Mouse (Mus musculus) ES-E14 (cell line): Measurements from ENCODE around the gene Cdh22. TPM values are rescaled to one million over a fixed set of nuclear protein-coding genes. Genes with fewer than 3 reads are reported as not detected.

Source experiments
- DNase-seq: peaks from one replicate; pipeline ENCODE4 v3.0.0-alpha.2; 2013; ENCODE audit warnings: low read depth, low spot score
- H3K27ac ChIP-seq: 2 replicates; pipeline ENCODE4 v1.5.1; 2012; ENCODE audit warnings: low read depth, mild to moderate bottlenecking, low read length, moderate library complexity, mixed read lengths; ENCODE audit not compliant: poor library complexity, insufficient read depth, severe bottlenecking
- H3K36me3 ChIP-seq: 2 replicates; pipeline ENCODE4 v1.6.1; 2012; ENCODE audit warnings: mild to moderate bottlenecking, low read length, moderate library complexity, mixed read lengths; ENCODE audit not compliant: control insufficient read depth, poor library complexity, insufficient read depth, severe bottlenecking
- H3K4me1 ChIP-seq, 2 experiments: fragments of 150-350 bp in 1 of 2; sonication (generic) in 1 of 2; 2 replicates each; pipeline ENCODE4 v1.6.1; 2012; ENCODE audit warnings: low read length in 2 of 2, mild to moderate bottlenecking in 1 of 2, mixed read lengths in 1 of 2; ENCODE audit not compliant: control insufficient read depth in 2 of 2, insufficient read depth in 2 of 2, poor library complexity in 1 of 2
- H3K4me3 ChIP-seq, 2 experiments: fragments of 150-350 bp in 1 of 2; sonication (generic) in 1 of 2; 2 replicates each; pipeline ENCODE4 v1.5.1; 2012; ENCODE audit warnings: low read length in 2 of 2, low read depth in 1 of 2, mild to moderate bottlenecking in 1 of 2, mixed read lengths in 1 of 2; ENCODE audit not compliant: insufficient read depth in 1 of 2, poor library complexity in 1 of 2, severe bottlenecking in 1 of 2
- H3K9ac ChIP-seq: 2 replicates; pipeline ENCODE4 v1.6.1; 2012; ENCODE audit warnings: low read depth, mild to moderate bottlenecking, low read length, mixed read lengths; ENCODE audit not compliant: poor library complexity, insufficient read depth, severe bottlenecking
- H3K9me3 ChIP-seq: fragments of 150-350 bp; sonication (generic); 2 replicates; pipeline ENCODE4 v1.6.1; 2012; ENCODE audit warnings: low read depth, mild to moderate bottlenecking, low read length; ENCODE audit not compliant: control insufficient read depth, insufficient read depth
- CHD2 ChIP-seq: IDR thresholded peaks from 2 replicates; pipeline ENCODE4 v1.6.1; 2014; ENCODE audit warnings: mild to moderate bottlenecking, low read depth, low read length, inconsistent platforms
- HCFC1 ChIP-seq: IDR thresholded peaks from 2 replicates; pipeline ENCODE4 v1.6.1; 2012; ENCODE audit warnings: low read length, inconsistent platforms, borderline replicate concordance; ENCODE audit not compliant: insufficient read depth
- MAFK ChIP-seq: IDR thresholded peaks from 2 replicates; pipeline ENCODE4 v1.6.1; 2014; ENCODE audit warnings: mild to moderate bottlenecking, low read depth, low read length, inconsistent platforms; ENCODE audit not compliant: insufficient read depth
- ZC3H11A ChIP-seq: IDR thresholded peaks from 2 replicates; pipeline ENCODE4 v1.6.1; 2012; ENCODE audit warnings: low read depth, mild to moderate bottlenecking, inconsistent platforms, low read length, borderline replicate concordance
- ZNF384 ChIP-seq: IDR thresholded peaks from 2 replicates; pipeline ENCODE4 v1.6.1; 2012; ENCODE audit warnings: low read depth, low read length, inconsistent platforms
- in situ Hi-C, 2 experiments: fragments of 600-800 bp; cut with MboI; formaldehyde crosslinking; loops; one replicate each; pipeline ENCODE4 v1.15.1; 2025; ENCODE audit warnings: low sequenced_read_pairs in 2 of 2, inconsistent platforms in 1 of 2; ENCODE audit not compliant: unreplicated experiment in 2 of 2
- total RNA-seq: library from RNA; depleted of rRNA; stranded (reverse); fragments of 300-350 nt; gene quantifications from 2 replicates; pipeline ENCODE4 v1.2.3, GENCODE M21; 2012

Cdh22 gene
- total RNA-seq, 1 experiment: 0.13 TPM

- Histone ChIP-seq H3K9me3 (no peaks in the 10 kb centered on the region), H3K27ac (no peak overlapping the region), H3K4me1 (peaks cover 0 to 2% of the 10 kb centered on the region in 2 experiments; a peak in 1 of 4 replicates), H3K36me3 (no peaks in the 10 kb centered on the region), H3K9ac (no peak overlapping the region), H3K4me3 (no peak overlapping the region)
- TF ChIP-seq MAFK (no peak), HCFC1 (no peak), ZNF384 (no peak), CHD2 (no peak), ZC3H11A (no peak)
- in situ Hi-C loops: no loop called here
- no peak for DNase-seq
These were observed 81.6 kb downstream of the Cdh22 start for GRCm38 (mm10) chr2:165153006-165153405.

GRCm38 (mm10) chr2:165149741-165150140 lies 84.9 kb downstream of the Cdh22 start:
- TF ChIP-seq CHD2 (no peak), ZC3H11A (no peak), ZNF384 (no peak), HCFC1 (no peak), MAFK (no peak)
- Histone ChIP-seq H3K9ac (no peak overlapping the region), H3K9me3 (no peaks in the 10 kb centered on the region), H3K4me1 (no peaks in the 10 kb centered on the region), H3K4me3 (no peak overlapping the region), H3K27ac (no peak overlapping the region), H3K36me3 (no peaks in the 10 kb centered on the region)
- DNase-seq: no peak
- in situ Hi-C loops: no loop called here

GRCm38 (mm10) chr2:165145821-165146220 lies 88.8 kb downstream of the Cdh22 start:
- H3K9ac ChIP-seq: no peak overlapping the region
- H3K4me3 ChIP-seq: no peak overlapping the region
- no peak for TF ChIP-seq HCFC1
- no peak for TF ChIP-seq ZNF384
- TF ChIP-seq ZC3H11A: no peak
- no peak for TF ChIP-seq MAFK
- no peak for TF ChIP-seq CHD2
- H3K27ac ChIP-seq: no peak overlapping the region
- H3K36me3 ChIP-seq: no peaks in the 10 kb centered on the region
- no peaks in the 10 kb centered on the region for H3K9me3 ChIP-seq
- H3K4me1 ChIP-seq: peaks cover 4 to 24% of the 10 kb centered on the region in 2 experiments; a peak in 3 of 4 replicates
- in situ Hi-C loops: no loop called here
- no peak for DNase-seq

- Histone ChIP-seq H3K36me3 (no peaks in the 10 kb centered on the region), H3K27ac (no peak overlapping the region), H3K4me1 (peaks cover 4 to 38% of the 10 kb centered on the region in 2 experiments; a peak in 3 of 4 replicates), H3K9me3 (no peaks in the 10 kb centered on the region), H3K9ac (no peak overlapping the region), H3K4me3 (no peak overlapping the region)
- no peak for DNase-seq
- no peak for TF ChIP-seq CHD2
- TF ChIP-seq MAFK: no peak
- TF ChIP-seq ZC3H11A: no peak
- TF ChIP-seq ZNF384: no peak
- TF ChIP-seq HCFC1: no peak
- in situ Hi-C loops: no loop called here
These were observed 91.2 kb downstream of the Cdh22 start for GRCm38 (mm10) chr2:165143487-165143886.
